In genomic region chr2:145613705-145614104, GRCm38 (mm10) we compare ENCODE assay signal across 10 mouse cellular contexts.
A peak's percentile ranks its signal among the peaks of the same experiment; 100 is the strongest.
DNase-seq lines count a peak whose midpoint lies in the region; ATAC-seq lines count a peak whose summit lies in the region.
"Had no signal": no experiment of that assay in that cellular context is flagged by ENCODE, and none has a peak within 500 bp of the region (broad histone marks: within the 10 kb centered on the region; RNA-seq: fewer than 3 reads in every experiment).

No protein-coding gene starts in this region.

- H3K4me3 ChIP-seq in hindbrain, embryonic 13.5 days: no peak overlapping the region
- H3K4me3 ChIP-seq in kidney, embryonic 15.5 days (replicated peaks): no peak overlapping the region
- H3K4me3 ChIP-seq in midbrain, embryonic 16.5 days (ENCODE audit: low read depth, low read length): no peak overlapping the region

- no peaks in the 10 kb centered on the region for H3K27me3 ChIP-seq in hindbrain, embryonic 13.5 days
- no peaks in the 10 kb centered on the region for H3K27me3 ChIP-seq in kidney, embryonic 15.5 days
- H3K27me3 ChIP-seq in midbrain, embryonic 16.5 days (ENCODE audit: control insufficient read depth, insufficient read depth, low read depth, low read length): no peaks in the 10 kb centered on the region

- intact Hi-C loops in left cerebral cortex, postnatal 10 days (cut with DNase I): no loop called here
- intact Hi-C loops in heart, postnatal 14 days (cut with DNase I): no loop called here

- H3K36me3 ChIP-seq in hindbrain, embryonic 13.5 days: no peaks in the 10 kb centered on the region
- H3K36me3 ChIP-seq in kidney, embryonic 15.5 days: no peaks in the 10 kb centered on the region
- H3K36me3 ChIP-seq in midbrain, embryonic 16.5 days (ENCODE audit: control insufficient read depth, insufficient read depth, low read length): no peaks in the 10 kb centered on the region

- DNase-seq in left cerebral cortex, adult 18-20 months (ENCODE audit: low spot score in 2 of 2): peak; percentile 12 to 24
- DNase-seq in left cerebral cortex, postnatal 10 days (ENCODE audit: extremely low spot score in 1 of 2, low spot score in 2 of 2): no peak
- no peak for DNase-seq in heart, adult 9 months (ENCODE audit: low spot score in 2 of 2)
- no peak for DNase-seq in heart, postnatal 14 days
- DNase-seq: spleen, adult 18-20 months had no signal

- H3K4me1 ChIP-seq in hindbrain, embryonic 13.5 days (replicated peaks): 0 out of 2 replicates have a peak, but pooled peaks cover 4% of the 10 kb centered on the region
- peaks cover 10% of the 10 kb centered on the region; the same call in 1 of the 2 replicates for H3K4me1 ChIP-seq in kidney, embryonic 15.5 days
- H3K4me1 ChIP-seq in midbrain, embryonic 16.5 days (ENCODE audit: control insufficient read depth, insufficient read depth, low read length): no peaks in the 10 kb centered on the region

- no peak overlapping the region for H3K27ac ChIP-seq in hindbrain, embryonic 13.5 days
- peak overlapping the region; percentile 52 for H3K27ac ChIP-seq in kidney, embryonic 15.5 days
- H3K27ac ChIP-seq in midbrain, embryonic 16.5 days (ENCODE audit: low read length): 0 out of 2 replicates have a peak overlapping the region, but pooled peaks have one; percentile 4
- H3K27ac ChIP-seq: stomach, postnatal 0 days had no signal

- no peaks in the 10 kb centered on the region for H3K9me3 ChIP-seq in hindbrain, embryonic 13.5 days
- H3K9me3 ChIP-seq in kidney, embryonic 15.5 days (replicated peaks): no peaks in the 10 kb centered on the region
- H3K9me3 ChIP-seq in midbrain, embryonic 16.5 days (replicated peaks; ENCODE audit: control insufficient read depth, low read length, poor library complexity, severe bottlenecking): no peaks in the 10 kb centered on the region

- H3K4me2 ChIP-seq in hindbrain, embryonic 13.5 days: no peak overlapping the region
- H3K4me2 ChIP-seq in kidney, embryonic 15.5 days: no peak overlapping the region
- H3K4me2 ChIP-seq in midbrain, embryonic 16.5 days (ENCODE audit: low read length): no peak overlapping the region
- H3K4me2 ChIP-seq: liver, embryonic 11.5 days had no signal

- 0 out of 2 replicates have a peak, but pooled peaks have one; percentile 49 for ATAC-seq in hindbrain, embryonic 13.5 days (ENCODE audit: low FRiP score)
- ATAC-seq in kidney, embryonic 15.5 days (replicated peaks; ENCODE audit: low FRiP score): peak; percentile 64
- peak; percentile 61; the same call in 1 of the 2 replicates for ATAC-seq in midbrain, embryonic 16.5 days

- 75% methylated on average over 8 of the region's 8 CpGs for WGBS in hindbrain, embryonic 13.5 days
- 67% methylated on average over 8 of the region's 8 CpGs for WGBS in kidney, embryonic 15.5 days
- 68% methylated on average over 8 of the region's 8 CpGs for WGBS in midbrain, embryonic 16.5 days

- H3K9ac ChIP-seq in hindbrain, embryonic 13.5 days: no peak overlapping the region
- H3K9ac ChIP-seq in kidney, embryonic 15.5 days: no peak overlapping the region
- no peak overlapping the region for H3K9ac ChIP-seq in midbrain, embryonic 16.5 days (ENCODE audit: low read depth, low read length)

Comparison
In these comparisons a context has a peak if more than half of its experiments do, and no peak if none do; other contexts are left out.
1. DNase-seq: peak in left cerebral cortex, adult 18-20 months (2 of 2); none in left cerebral cortex, postnatal 10 days (0 of 2), heart, adult 9 months (0 of 2) and heart, postnatal 14 days (0 of 2).
2. Peak in every context shown above with its lines, with median percentiles within 50 percentile points of each other: ATAC-seq.